Mouse (Mus musculus) ES-CJ7 (cell line): ENCODE data around the gene Atp1b2.
"Not testable (repeated sequence)": the region's sequence is repeated elsewhere in the genome, so short reads cannot be mapped to it uniquely, and the experiment has no call there.

Experiments used
- DNase-seq: peaks from one replicate; pipeline ENCODE4 v3.0.0; 2011; ENCODE audit warnings: low read depth, low spot score

The Atp1b2 gene

GRCm38 (mm10) chr11:69605726-69606490 lies at the start of gene Atp1b2:
Atp1b2 (minus strand) TSS chr11:69605942.
- peak; percentile 92 for DNase-seq

- DNase-seq = peak; percentile 88
Measured at GRCm38 (mm10) chr11:69654760-69655159, 49.0 kb upstream of the Atp1b2 start.

GRCm38 (mm10) chr11:69653399-69653798 lies 47.7 kb upstream of the Atp1b2 start:
- no peak for DNase-seq

- DNase-seq = no peak
Measured at GRCm38 (mm10) chr11:69645860-69646259, 40.1 kb upstream of the Atp1b2 start.

DNA sequence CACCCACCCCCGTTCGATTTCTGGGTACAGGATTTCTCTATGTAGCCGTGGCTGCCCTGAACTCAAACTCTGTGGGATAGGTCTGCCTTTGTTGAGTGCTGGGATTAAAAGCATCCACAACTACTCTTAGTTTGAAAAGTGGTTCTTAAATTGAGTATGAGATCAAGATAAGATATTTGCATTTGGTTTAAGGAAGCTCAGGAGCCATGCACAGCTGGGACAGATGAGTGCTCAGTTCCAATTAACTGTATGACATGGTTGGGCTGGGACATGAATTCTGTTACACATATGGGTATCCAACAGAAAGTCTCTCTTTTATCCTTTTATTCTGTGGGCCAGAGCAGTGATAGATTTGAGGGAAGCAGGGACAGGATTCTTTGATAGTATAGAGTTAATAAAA lies 29.7 kb upstream of the Atp1b2 start:
- no peak for DNase-seq

DNA sequence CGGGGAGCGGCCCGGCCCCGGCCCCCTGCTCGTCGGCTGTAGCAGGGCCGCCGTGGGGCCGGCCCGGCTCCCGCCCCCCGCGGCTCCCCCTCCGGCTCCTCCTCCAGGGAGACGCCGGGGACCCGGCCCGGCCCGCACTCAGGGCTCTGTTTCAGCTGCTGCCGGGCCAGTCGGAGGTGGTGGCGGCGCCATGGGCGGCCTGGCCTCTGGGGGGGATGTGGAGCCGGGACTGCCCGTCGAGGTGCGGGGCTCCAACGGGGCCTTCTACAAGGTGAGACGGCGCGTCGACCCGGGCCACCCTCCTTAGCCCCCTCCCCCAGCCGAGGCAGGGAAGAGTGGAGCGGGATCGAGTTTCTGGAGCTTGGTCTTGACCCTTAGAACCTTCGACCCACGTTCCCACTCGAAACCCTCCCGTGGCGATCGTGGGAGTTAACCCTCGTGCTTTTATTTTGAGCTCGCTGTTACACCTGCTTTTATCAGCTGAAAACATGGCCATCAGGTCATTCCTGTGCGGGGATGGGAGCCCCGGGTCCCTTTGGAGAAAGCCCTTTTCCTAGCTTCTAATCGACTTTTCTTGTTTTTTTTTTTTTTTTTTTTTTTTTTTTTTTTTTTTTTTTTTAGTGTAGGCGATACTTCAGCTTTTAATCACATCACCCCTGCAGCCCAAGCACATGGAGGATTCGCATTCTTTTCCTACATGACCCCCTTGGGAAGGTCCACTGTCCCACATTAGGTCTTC lies 27.6 kb upstream of the Atp1b2 start:
- DNase-seq = peak; percentile 51

GRCm38 (mm10) chr11:69632284-69633089 lies 26.7 kb upstream of the Atp1b2 start, which contains the start of gene Fxr2:
Fxr2 (plus strand) TSS chr11:69632990.
- DNase-seq = peak; percentile 100

DNA sequence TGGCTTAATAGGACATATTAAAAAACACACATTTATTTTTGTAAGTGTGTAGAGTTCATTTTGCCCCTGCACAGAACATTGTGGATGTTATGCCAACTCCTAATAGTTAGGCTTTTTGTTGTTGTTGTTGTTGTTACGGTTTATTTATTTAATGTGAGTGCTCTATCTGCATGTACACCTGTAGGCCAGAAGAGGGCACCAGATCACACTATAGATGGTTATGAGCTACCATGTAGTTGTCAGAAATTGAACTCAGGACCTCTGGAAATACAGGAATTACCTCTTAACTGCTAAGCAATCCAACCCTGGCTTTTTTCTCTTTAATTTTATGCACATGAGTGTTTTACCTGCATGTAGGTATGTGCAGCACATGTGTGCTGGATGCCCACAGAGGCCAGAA lies 24.1 kb upstream of the Atp1b2 start:
- DNase-seq = peak; percentile 70

- DNase-seq = peak; percentile 87
Measured at GRCm38 (mm10) chr11:69628286-69628685, 22.5 kb upstream of the Atp1b2 start.

GRCm38 (mm10) chr11:69624339-69624738 lies 18.6 kb upstream of the Atp1b2 start:
- not testable (repeated sequence) for DNase-seq

- no peak for DNase-seq
Measured at GRCm38 (mm10) chr11:69623006-69623405, 17.3 kb upstream of the Atp1b2 start.

DNA sequence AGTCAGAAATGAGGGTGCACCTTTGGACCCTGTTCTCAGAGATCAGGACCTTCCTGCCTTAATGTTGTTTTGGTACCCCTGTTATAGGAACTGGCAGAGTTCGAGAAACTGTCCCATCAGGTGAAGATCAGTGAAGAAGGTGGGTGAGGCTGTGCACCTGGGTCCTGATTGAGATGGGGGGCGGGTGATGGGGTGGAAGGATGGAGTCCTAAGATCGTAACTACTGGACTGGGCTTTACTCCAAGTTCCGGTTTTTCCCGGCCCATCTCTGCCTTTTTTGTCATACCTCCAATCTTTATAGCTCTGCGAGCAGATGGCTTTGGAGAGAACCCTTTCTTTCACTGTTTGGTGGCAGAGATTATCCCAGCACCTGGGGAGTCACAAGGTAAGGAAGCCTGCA lies 16.7 kb upstream of the Atp1b2 start:
- no peak for DNase-seq

DNA sequence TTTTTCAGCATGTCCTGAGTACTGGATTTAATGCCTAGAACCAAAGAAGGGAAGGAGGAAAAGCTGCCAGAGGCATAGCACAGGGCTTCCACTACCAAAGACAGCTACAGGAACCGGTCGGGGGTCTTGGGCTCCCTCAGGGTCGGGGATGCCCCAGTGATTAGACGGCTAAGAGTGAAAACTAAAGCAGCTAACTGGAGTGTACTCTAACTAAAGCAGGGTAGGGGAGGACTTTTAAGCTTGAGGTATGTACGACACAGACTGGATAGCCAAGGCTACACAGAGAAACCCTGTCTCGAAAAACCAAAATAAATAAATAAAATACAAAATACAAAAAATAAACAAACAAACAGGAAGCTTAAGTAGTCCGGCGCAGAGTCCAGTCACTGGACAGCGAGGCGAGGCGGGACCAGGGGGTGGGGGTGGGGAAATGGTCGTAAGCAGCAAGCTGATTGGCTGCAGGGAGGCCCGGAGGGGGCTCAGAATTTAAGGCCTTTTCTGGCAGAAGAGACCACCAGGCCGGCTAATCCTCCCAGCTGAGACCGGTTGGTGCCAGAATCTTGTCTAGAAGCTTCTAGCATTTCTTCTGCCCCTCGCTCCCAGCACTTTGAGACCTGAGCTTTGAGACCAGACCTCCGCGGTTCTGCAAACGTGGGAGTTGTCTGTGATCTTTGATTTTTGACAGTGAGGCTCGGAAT lies 16.0 kb upstream of the Atp1b2 start, which contains the start of gene Sat2:
TSS of gene Sat2 (plus strand) at position 454 of the 698 bp plus-strand sequence.
- DNase-seq = no peak

DNA sequence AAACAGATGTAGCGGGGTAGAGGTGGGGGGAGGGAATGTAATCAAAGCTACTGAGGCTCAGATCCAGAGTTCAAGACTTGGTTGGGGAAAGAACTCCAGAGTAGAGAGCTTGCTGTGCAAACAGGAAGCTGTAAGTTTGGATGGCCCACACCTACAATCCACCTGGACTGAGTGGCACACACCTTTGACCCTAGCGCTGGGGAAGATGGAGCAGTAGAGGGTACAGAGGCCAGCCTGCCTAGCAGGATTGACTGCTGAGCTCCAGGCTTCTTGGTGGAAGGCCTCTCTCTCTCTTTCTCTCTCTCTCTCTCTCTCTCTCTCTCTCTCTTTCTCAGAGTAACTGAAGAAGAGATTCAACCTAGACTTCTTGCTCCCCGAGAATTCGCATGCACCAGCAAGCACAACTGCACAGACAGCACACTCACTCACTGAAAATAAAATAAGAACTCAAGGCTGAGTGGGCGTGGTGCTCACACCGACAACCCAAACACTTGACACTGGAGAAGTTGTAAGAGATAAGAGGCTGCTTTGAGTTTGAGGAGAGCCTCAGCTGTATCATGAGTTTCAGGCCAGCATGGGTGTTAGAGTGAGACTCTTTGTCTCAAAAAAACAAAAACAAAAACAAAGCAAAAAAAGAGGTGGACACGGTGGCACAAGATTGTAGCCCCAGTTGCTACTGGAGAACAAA lies 14.8 kb upstream of the Atp1b2 start:
- DNase-seq = no peak

DNA sequence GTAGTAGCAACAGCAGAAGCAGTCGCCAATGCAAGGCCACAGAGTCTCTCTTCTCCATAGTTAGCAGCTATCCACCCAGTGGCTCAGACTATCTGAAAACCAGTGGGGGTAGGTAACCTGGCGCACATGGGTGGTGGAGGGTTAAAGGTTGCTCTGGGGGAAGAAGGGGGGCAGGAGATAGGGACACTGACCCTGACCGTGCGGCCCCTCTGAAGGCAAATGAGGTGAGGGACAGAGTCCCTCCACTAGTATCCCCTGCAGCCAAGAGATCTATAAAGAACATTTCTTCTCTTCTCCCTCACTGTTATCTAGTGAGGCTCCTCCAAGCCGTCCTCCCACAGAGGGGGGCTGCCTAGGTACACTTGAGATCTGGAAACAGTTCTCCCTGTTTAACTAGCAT lies 12.1 kb upstream of the Atp1b2 start, which contains the start of gene Shbg:
TSS of gene Shbg (minus strand) at position 101 of the 400 bp plus-strand sequence.
- no peak for DNase-seq

GRCm38 (mm10) chr11:69616781-69617180 lies 11.0 kb upstream of the Atp1b2 start:
- no peak for DNase-seq

DNA sequence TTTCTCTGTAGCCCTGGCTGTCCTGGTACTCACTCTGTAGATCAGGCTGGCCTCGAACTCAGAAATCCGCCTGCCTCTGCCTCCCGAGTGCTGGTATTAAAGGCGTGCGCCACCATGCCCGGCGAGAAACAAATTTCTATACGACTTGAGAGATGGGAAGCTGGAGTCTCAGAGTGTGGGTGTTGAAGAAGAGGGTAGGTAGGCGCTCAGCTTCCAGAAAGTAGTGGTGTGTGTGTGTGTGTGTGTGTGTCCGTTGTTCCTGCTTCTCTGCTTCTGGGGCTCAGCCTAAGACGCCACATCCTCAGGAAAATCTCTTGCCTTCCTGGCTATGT lies 8.5 kb upstream of the Atp1b2 start:
- not testable (repeated sequence) for DNase-seq

DNA sequence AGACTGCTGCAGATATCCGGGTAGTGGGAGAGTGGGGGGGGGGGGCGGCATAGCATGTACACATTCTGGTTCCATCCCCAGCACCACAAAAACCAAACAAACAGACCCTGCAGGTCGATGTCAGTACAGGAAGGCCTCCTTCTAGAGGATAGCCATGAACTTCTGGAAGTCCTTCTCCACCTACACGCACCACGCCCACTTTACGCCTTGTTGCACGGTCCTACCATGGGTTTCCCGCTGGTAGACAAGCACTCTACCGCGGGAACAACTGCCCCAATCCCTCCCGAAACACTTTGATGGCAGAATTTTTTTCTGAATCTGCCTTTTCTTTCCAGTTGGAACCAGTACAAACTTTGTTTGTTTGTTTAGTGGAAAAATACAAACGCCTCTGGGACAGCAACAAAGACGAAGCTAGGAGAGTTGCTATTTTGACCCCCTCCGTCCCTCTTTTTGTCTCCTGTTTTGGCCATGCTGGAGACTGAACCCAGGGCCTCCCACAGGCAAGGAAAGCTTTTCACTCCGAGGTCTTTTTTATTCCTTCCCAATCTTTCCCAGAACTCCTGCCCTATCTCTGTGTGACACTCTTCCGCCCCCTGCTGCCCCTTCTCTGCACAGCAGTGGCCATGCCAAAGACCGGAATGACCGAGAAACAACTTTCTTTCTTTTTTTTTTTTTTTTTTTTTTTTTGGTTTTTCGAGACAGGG lies 8.0 kb upstream of the Atp1b2 start:
- peak; percentile 87 for DNase-seq

GRCm38 (mm10) chr11:69610899-69611298 lies 5.2 kb upstream of the Atp1b2 start:
- no peak for DNase-seq

DNA sequence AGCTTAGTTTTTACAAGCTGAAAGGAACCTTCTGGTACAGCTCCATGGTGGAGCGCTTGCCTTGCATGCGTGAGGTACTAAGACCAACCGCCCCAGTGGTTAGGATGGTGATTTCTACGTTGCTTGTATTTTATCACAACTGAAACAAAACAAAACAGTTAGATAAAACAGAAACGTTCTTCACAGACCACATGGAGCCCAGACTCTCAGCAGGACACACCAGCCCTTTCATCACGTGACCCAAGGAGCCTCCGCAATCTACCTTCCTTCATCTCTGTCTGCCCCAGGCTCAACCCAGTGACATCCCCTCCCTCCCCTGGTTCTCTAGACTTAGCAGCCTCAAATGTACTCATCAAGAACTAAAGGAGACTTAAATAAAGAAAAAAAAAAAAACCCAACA lies 3.7 kb upstream of the Atp1b2 start:
- no peak for DNase-seq
